Mouse (Mus musculus) CH12.LX (cell line): ENCODE data around the gene Scn8a. TPM values are rescaled to one million over a fixed set of nuclear protein-coding genes. Genes with fewer than 3 reads are reported as not detected.

Source experiments
- DNase-seq: peaks from one replicate; pipeline ENCODE4 v3.0.0-alpha.2; 2013; ENCODE audit errors: extremely low read depth
- H3K27ac ChIP-seq: 2 replicates; pipeline ENCODE4 v1.5.1; 2012; ENCODE audit warnings: low read depth, mild to moderate bottlenecking, control low read depth, moderate library complexity; ENCODE audit not compliant: insufficient read depth
- H3K27me3 ChIP-seq: replicated peaks from 2 replicates; pipeline ENCODE3; 2012; ENCODE audit warnings: inconsistent platforms
- H3K36me3 ChIP-seq, 2 experiments: replicated peaks in 1 of 2; 2 replicates each; pipeline versions ENCODE3 to v1.6.1; 2012; ENCODE audit warnings: inconsistent platforms in 1 of 2, low read length in 1 of 2, mild to moderate bottlenecking in 1 of 2, mixed read lengths in 1 of 2, moderate library complexity in 1 of 2; ENCODE audit not compliant: control insufficient read depth in 1 of 2, insufficient read depth in 1 of 2
- H3K4me1 ChIP-seq, 2 experiments: 2 replicates each; pipeline ENCODE4 v1.6.1; 2012; ENCODE audit warnings: inconsistent platforms in 1 of 2, moderate library complexity in 1 of 2; ENCODE audit not compliant: insufficient read depth in 2 of 2, control insufficient read depth in 1 of 2
- H3K4me2 ChIP-seq: 2 replicates; pipeline ENCODE4 v1.6.1; 2012; ENCODE audit warnings: low read depth, mild to moderate bottlenecking, control low read depth; ENCODE audit not compliant: poor library complexity, insufficient read depth, severe bottlenecking
- H3K4me3 ChIP-seq, 3 experiments: fragments of 150-350 bp in 1 of 3; sonication (generic) in 1 of 3; replicated peaks in 1 of 3; 2 replicates each; pipeline versions ENCODE3 to v1.5.1; 2011 to 2012; ENCODE audit warnings: low read depth in 2 of 3, low read length in 2 of 3, mild to moderate bottlenecking in 2 of 3, moderate library complexity in 2 of 3, control low read depth in 1 of 3, improper control_type of control experiment in 1 of 3, inconsistent platforms in 1 of 3, mixed read lengths in 1 of 3; ENCODE audit not compliant: poor library complexity in 1 of 3
- H3K79me2 ChIP-seq: replicated peaks from 2 replicates; pipeline ENCODE4 v1.6.1; 2012; ENCODE audit warnings: mild to moderate bottlenecking, moderate library complexity; ENCODE audit not compliant: control insufficient read depth, poor library complexity, insufficient read depth, severe bottlenecking; ENCODE audit errors: extremely low read depth
- H3K9ac ChIP-seq: 2 replicates; pipeline ENCODE4 v1.6.1; 2012; ENCODE audit warnings: low read depth, mild to moderate bottlenecking, control low read depth, moderate library complexity; ENCODE audit not compliant: insufficient read depth
- H3K9me3 ChIP-seq: replicated peaks from 2 replicates; pipeline ENCODE3; 2012; ENCODE audit warnings: low read length, inconsistent platforms, mixed read lengths
- CHD2 ChIP-seq: IDR thresholded peaks from 2 replicates; pipeline ENCODE4 v1.6.1; 2011; ENCODE audit warnings: low read length, improper control_type of control experiment
- CTCF ChIP-seq, 2 experiments: IDR thresholded peaks in 1 of 2; conservative IDR thresholded peaks in 1 of 2; 2 replicates each; pipeline ENCODE4 v1.5.1; 2011 to 2012; ENCODE audit warnings: low read depth in 2 of 2, low read length in 2 of 2, improper control_type of control experiment in 1 of 2, inconsistent platforms in 1 of 2, mild to moderate bottlenecking in 1 of 2, moderate library complexity in 1 of 2
- E2F4 ChIP-seq: IDR thresholded peaks from 2 replicates; pipeline ENCODE4 v1.6.1; 2011; ENCODE audit warnings: low read depth, low read length, improper control_type of control experiment; ENCODE audit not compliant: insufficient replicate concordance
- ELF1 ChIP-seq: IDR thresholded peaks from 2 replicates; pipeline ENCODE4 v1.6.1; 2014; ENCODE audit warnings: low read depth, mild to moderate bottlenecking, inconsistent platforms, low read length, improper control_type of control experiment
- EP300 ChIP-seq: IDR thresholded peaks from 2 replicates; pipeline ENCODE4 v1.6.1; 2011; ENCODE audit warnings: low read length, improper control_type of control experiment
- GABPA ChIP-seq: IDR thresholded peaks from 2 replicates; pipeline ENCODE4 v1.6.1; 2012; ENCODE audit warnings: low read depth, low read length, improper control_type of control experiment, inconsistent platforms; ENCODE audit not compliant: insufficient replicate concordance
- IRF4 ChIP-seq: IDR thresholded peaks from 2 replicates; pipeline ENCODE4 v1.6.1; 2014; ENCODE audit warnings: low read depth, mild to moderate bottlenecking, inconsistent platforms, low read length, improper control_type of control experiment
- JUND ChIP-seq: conservative IDR thresholded peaks from 2 replicates; pipeline ENCODE4 v1.6.1; 2011; ENCODE audit warnings: low read depth, low read length, improper control_type of control experiment
- KAT2A ChIP-seq: IDR thresholded peaks from 2 replicates; pipeline ENCODE4 v1.6.1; 2012; ENCODE audit warnings: low read length, improper control_type of control experiment, inconsistent platforms; ENCODE audit not compliant: insufficient replicate concordance
- MAX ChIP-seq: IDR thresholded peaks from 2 replicates; pipeline ENCODE4 v1.6.1; 2011; ENCODE audit warnings: low read length, improper control_type of control experiment
- MAZ ChIP-seq: IDR thresholded peaks from 2 replicates; pipeline ENCODE4 v1.6.1; 2012; ENCODE audit warnings: low read depth, mild to moderate bottlenecking, inconsistent platforms, low read length, improper control_type of control experiment, moderate library complexity
- MXI1 ChIP-seq: IDR thresholded peaks from 2 replicates; pipeline ENCODE4 v1.6.1; 2011; ENCODE audit warnings: mild to moderate bottlenecking, low read depth, low read length, improper control_type of control experiment
- MYC ChIP-seq: IDR thresholded peaks from 2 replicates; pipeline ENCODE4 v1.6.1; 2011; ENCODE audit warnings: low read depth, mild to moderate bottlenecking, improper control_type of control experiment, low read length
- NELFE ChIP-seq: IDR thresholded peaks from 2 replicates; pipeline ENCODE4 v1.6.1; 2011; ENCODE audit warnings: low read depth, low read length, improper control_type of control experiment
- NRF1 ChIP-seq: IDR thresholded peaks from 2 replicates; pipeline ENCODE4 v1.6.1; 2014; ENCODE audit warnings: low read depth, mild to moderate bottlenecking, inconsistent platforms, low read length, improper control_type of control experiment, moderate library complexity
- PAX5 ChIP-seq: IDR thresholded peaks from 2 replicates; pipeline ENCODE4 v1.6.1; 2012; ENCODE audit warnings: low read length, inconsistent platforms, mixed read lengths
- POLR2A ChIP-seq: IDR thresholded peaks from 2 replicates; pipeline ENCODE4 v1.6.1; 2011; ENCODE audit warnings: low read depth, mild to moderate bottlenecking, improper control_type of control experiment, low read length
- RAD21 ChIP-seq: IDR thresholded peaks from 2 replicates; pipeline ENCODE4 v1.6.1; 2011; ENCODE audit warnings: low read depth, mild to moderate bottlenecking, low read length, improper control_type of control experiment, moderate library complexity
- RCOR1 ChIP-seq: conservative IDR thresholded peaks from 2 replicates; pipeline ENCODE4 v1.6.1; 2012; ENCODE audit warnings: low read depth, mild to moderate bottlenecking, inconsistent platforms, low read length, improper control_type of control experiment
- SIN3A ChIP-seq: IDR thresholded peaks from 2 replicates; pipeline ENCODE4 v1.6.1; 2012; ENCODE audit warnings: low read length, improper control_type of control experiment, inconsistent platforms
- SMC3 ChIP-seq: IDR thresholded peaks from 2 replicates; pipeline ENCODE4 v1.6.1; 2011; ENCODE audit warnings: low read depth, low read length, improper control_type of control experiment
- TBP ChIP-seq: conservative IDR thresholded peaks from 2 replicates; pipeline ENCODE4 v1.6.1; 2011; ENCODE audit warnings: low read depth, low read length, improper control_type of control experiment
- USF1 ChIP-seq: IDR thresholded peaks from 2 replicates; pipeline ENCODE4 v1.6.1; 2014; ENCODE audit warnings: low read depth, mild to moderate bottlenecking, inconsistent platforms, low read length, improper control_type of control experiment
- USF2 ChIP-seq: conservative IDR thresholded peaks from 2 replicates; pipeline ENCODE4 v1.6.1; 2011; ENCODE audit warnings: low read depth, low read length, improper control_type of control experiment
- ZC3H11A ChIP-seq: IDR thresholded peaks from 2 replicates; pipeline ENCODE4 v1.6.1; 2012; ENCODE audit warnings: low read depth, mild to moderate bottlenecking, inconsistent platforms, low read length, improper control_type of control experiment
- ZMIZ1 ChIP-seq: IDR thresholded peaks from 2 replicates; pipeline ENCODE4 v1.6.1; 2012; ENCODE audit warnings: low read depth, mild to moderate bottlenecking, inconsistent platforms, low read length, improper control_type of control experiment
- dilution Hi-C: fragments of 300-500 bp; cut with MboI; formaldehyde crosslinking; loops from 2 replicates; pipeline ENCODE4 v1.14.3; 2020; ENCODE audit warnings: low sequenced_read_pairs; ENCODE audit not compliant: extremely low pct_unique_long_range_greater_than_20kb, extremely low pct_ligation_motif_present
- in situ Hi-C: fragments of 300-500 bp; cut with MboI; formaldehyde crosslinking; loops from 3 replicates; pipeline ENCODE4 v1.14.3; 2019; ENCODE audit warnings: low sequenced_read_pairs, low pct_ligation_motif_present, low pct_unique_long_range_greater_than_20kb, mixed read lengths
- polyA plus RNA-seq: library from polyadenylated mRNA; unstranded; fragments of >175 nt; gene quantifications from 2 replicates; pipeline ENCODE4 v1.2.1, GENCODE M21; 2012; ENCODE audit warnings: low read depth; ENCODE audit not compliant: insufficient read length
- total RNA-seq, 2 experiments: library from RNA; depleted of rRNA; stranded (reverse); fragments of 300-350 nt in 1 of 2; fragments of >200 nt in 1 of 2; gene quantifications; 2 replicates each; pipeline ENCODE4 v1.2.3; 2012 to 2014

The Scn8a gene
- total and polyA plus RNA-seq, 3 experiments: 0.13 to 0.39 (median 0.15) TPM

DNA sequence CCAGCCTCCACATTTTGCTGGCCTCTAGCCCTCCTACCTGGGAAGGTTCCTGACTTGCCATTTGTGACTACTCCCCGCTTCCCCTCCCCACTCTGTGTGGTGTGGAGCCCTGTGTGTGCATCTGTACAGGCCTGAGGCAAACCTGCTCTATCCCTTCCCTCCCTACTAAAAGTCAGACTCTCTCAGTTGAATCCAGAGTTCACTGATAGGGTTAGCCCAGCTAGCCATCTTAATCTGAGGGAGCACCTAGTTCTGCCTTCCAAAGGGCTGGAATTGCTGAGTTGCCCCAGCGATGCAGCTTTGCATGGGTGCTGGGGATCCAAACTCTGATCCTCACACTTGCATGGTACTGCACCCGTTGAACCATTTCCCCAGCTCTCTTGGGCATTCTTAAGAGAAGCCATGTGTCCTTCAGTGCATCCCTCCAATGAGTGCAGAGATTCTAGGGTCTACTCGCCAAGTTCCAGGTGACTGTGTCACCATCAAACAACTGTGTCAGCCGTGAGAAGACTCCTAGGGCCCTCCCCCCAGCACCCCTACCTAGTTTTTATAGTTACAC is 178.8 kb downstream of the Scn8a start:
- dilution Hi-C loops: no loop called here
- Histone ChIP-seq H3K9me3 (peaks cover 25% of the 10 kb centered on the region), H3K4me2 (no peak overlapping the region), H3K27ac (no peak overlapping the region), H3K4me1 (no peaks in the 10 kb centered on the region), H3K27me3 (peaks cover 15% of the 10 kb centered on the region), H3K4me3 (no peak overlapping the region), H3K9ac (no peak overlapping the region), H3K79me2 (no peaks in the 10 kb centered on the region), H3K36me3 (no peaks in the 10 kb centered on the region)
- no peak for DNase-seq
- TF ChIP-seq MXI1 (no peak), CTCF (conservative IDR thresholded peaks at IDR 0.05 in 1 of 2, IDR thresholded peaks at IDR 0.05 in 1 of 2; ENCODE audit: low read depth in 2 of 2, low read length in 2 of 2) (no peak), ZMIZ1 (no peak), NELFE (no peak), USF1 (no peak), PAX5 (no peak), RAD21 (no peak), MAX (no peak), EP300 (no peak), TBP (no peak), NRF1 (no peak), E2F4 (no peak), GABPA (no peak)
- in situ Hi-C loops: no loop called here

DNA sequence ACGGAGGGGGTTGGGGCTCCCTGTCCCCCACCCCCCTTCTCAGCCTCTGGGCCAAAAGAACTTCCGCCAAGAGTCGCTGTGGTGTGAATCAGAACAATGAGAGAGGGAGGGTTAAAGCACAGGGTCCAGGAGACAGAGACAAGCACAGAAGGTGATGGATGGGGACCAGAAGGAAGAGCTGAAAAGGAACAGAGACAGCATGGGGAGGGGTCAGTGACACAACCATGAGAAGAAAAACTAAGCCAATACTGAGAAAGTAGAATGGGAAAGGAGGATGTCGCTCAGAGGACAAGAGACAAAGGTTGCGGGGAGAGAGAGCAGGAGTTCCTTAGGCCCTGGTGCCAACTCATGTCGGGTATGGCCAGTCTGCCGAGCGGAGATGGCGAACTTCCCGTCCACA is 182.2 kb downstream of the Scn8a start:
- Histone ChIP-seq H3K4me1 (no peaks in the 10 kb centered on the region), H3K79me2 (no peaks in the 10 kb centered on the region), H3K27ac (no peak overlapping the region), H3K4me3 (no peak overlapping the region), H3K27me3 (peaks cover 18% of the 10 kb centered on the region), H3K9ac (no peak overlapping the region), H3K9me3 (peaks cover 20% of the 10 kb centered on the region), H3K36me3 (no peaks in the 10 kb centered on the region), H3K4me2 (no peak overlapping the region)
- dilution Hi-C loops (no loop called here), in situ Hi-C loops (no loop called here)
- no peak for DNase-seq
- no peak for TF ChIP-seq ELF1
- TF ChIP-seq KAT2A: no peak
- no peak for TF ChIP-seq NELFE
- no peak for TF ChIP-seq MAZ
- TF ChIP-seq USF2: no peak
- TF ChIP-seq RCOR1: no peak
- TF ChIP-seq POLR2A: no peak
- no peak for TF ChIP-seq PAX5
- no peak for TF ChIP-seq ZC3H11A
- no peak for TF ChIP-seq JUND
- TF ChIP-seq SIN3A: no peak
- no peak for TF ChIP-seq SMC3
- no peak for TF ChIP-seq CHD2
- no peak for TF ChIP-seq IRF4
- no peak for TF ChIP-seq TBP
- TF ChIP-seq MYC: no peak
- no peak for TF ChIP-seq NRF1
